Mouse (Mus musculus): ENCODE measurements around the gene Lekr1. TPM values are rescaled to one million over a fixed set of nuclear protein-coding genes. Genes with fewer than 3 reads are reported as not detected.

Lekr1 gene
- total RNA-seq, 2 experiments from 2014 or later = 0.38 to 0.92 TPM

DNA sequence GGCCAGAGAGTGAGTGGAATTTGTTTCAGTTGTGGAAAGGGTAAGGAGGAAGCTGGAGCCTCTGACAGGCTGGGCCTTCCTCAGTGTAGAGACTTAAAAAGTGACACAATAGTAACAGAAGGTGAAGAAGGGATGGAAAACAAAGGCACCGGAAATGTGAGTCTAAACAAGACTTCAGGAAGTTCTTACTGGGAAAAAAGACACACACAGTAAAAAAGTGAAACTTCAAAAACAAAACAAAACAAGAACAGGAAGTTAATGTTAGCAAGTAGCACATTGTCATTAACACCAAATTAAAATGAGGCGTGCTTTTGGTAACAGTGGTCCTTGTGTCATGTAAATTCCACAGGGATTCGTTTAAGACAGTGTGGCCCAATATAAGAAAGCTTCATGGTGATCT, 158.9 kb downstream of the Lekr1 start:
- intact Hi-C loops (cut with DNase I; ENCODE audit: low total_unique reads) = no loop called here

DNA sequence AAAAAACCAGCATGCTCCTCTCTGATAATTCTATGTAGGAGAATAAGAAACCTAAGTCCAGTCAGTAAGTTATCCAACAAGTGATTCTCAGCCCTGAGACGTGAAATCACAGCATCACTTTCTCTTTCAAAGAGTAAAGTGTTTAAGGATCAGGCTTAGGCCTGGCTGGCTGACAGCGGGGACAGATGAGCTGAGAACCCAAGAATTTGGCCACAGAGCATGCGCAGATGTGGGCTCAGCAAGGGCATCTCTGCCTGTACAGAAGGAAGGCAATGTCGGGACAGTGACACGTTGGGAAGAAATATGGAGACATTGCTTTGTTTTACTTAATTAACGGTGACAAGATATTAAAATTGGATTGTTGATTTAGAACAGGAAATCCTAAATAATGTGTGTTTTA, 160.7 kb downstream of the Lekr1 start:
- DNase-seq = no peak
- intact Hi-C loops (cut with DNase I; ENCODE audit: low total_unique reads) = no loop called here

More for the DNA sequence above, 158.9 kb downstream of the Lekr1 start:
- no peak for DNase-seq

DNA sequence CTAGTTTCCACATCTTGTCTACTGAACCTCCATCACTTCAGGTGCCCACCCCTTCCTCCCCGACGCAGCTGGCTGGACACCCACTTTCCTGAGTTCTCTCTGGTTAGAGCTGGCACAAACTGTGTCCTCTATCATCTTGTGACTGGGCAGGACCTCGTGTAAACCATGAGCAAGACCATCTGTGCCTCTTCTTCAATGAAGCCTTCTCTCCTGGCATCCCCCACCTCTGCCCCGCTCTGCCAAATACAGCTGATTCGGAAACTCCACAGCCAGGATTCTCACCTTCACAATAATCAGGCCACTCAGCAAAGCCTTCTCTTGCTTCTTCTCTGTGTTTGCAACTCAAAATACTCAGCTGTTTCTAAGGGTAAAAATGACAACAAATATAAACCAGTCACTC, 161.4 kb downstream of the Lekr1 start:
- intact Hi-C loops (cut with DNase I; ENCODE audit: low total_unique reads) = no loop called here
- no peak for DNase-seq

DNA sequence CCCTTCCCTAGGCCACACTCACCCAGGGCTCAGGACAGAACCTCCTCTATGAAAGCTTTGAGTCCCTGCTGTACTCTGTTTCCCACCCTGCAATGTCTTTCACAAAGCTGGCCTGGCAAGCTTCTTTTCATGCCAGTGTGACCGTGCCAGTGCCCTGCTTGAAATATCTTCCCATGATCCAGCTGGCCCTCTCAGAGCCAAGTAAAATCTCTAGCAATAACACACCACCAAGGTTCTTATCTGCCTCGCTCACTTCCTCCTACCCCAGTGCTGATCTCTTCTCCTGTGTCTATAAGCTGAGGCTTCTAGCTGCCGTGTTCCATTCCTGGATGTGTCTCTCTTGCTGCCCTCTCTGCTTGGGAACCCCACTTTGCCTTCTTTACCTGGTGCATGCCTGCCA, 162.0 kb downstream of the Lekr1 start:
- intact Hi-C loops (cut with DNase I; ENCODE audit: low total_unique reads) = no loop called here
- no peak for DNase-seq

DNA sequence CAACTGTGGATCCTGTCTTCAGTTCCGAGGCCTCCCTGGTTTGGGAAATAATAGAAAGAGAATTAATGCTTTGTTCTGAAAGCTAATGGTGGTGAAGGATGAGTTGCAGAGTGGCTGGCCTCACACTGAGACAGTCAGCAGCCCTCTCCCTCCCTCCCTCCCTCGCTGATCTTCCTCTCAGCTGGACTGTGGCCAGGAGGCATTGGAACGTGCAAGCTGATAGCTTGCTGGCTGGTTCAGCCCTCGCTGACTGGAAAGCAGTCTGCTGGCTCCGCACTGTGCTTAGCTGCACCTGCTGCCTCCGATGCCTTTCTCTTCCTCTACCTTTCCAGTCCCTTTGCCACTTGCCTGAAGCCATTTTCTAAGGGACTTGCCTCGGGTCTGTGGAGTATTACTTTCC, 163.2 kb downstream of the Lekr1 start:
- intact Hi-C loops (cut with DNase I; ENCODE audit: low total_unique reads) = no loop called here
- peak; percentile 91 for DNase-seq

DNA sequence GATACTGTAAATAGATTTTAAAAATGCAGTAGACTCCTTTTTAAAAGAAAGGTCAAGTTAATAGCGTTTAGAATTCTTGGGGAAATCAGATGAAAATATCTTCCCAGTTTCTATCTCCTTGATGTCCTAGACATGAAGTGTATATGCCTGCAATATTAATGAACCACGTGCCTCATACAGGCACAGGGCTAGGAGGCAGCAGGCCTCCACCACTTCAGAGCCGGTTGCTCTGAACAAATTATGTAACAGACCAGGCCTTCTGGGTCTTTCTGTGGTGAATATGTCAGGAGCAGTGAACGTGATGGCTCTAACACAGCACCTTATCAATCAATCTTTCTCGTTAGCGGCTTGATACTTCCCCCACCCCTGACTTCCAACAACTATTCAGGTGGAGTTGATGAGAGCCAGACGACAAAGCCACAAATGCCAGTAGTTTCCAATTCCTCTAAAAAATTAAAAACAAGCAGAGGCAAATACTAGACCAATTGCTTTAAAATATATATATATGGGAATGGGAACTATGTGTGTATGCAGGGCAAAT, 164.0 kb downstream of the Lekr1 start:
- intact Hi-C loops (cut with DNase I; ENCODE audit: low total_unique reads) = no loop called here
- DNase-seq = no peak

DNA sequence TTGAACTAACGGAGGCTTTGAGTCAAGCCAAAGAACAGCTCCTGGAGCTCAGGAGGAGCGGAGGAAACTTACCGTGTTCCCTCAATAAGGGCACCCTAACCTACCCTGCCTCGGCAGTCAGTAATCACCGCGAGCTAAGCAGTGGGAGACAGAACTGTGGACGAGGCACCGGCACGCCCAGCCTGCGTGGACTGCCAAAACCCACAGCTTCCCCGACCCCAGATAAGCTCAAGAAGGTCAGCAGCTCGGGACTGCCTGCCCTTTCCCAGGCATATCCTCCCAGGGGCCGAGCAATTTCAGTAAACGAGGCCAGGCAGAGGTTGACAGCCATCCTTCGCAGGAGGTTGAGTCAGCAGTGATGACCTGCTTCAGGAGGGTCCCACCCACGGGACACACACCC, 164.8 kb downstream of the Lekr1 start:
- DNase-seq = no peak
- intact Hi-C loops (cut with DNase I; ENCODE audit: low total_unique reads) = no loop called here

DNA sequence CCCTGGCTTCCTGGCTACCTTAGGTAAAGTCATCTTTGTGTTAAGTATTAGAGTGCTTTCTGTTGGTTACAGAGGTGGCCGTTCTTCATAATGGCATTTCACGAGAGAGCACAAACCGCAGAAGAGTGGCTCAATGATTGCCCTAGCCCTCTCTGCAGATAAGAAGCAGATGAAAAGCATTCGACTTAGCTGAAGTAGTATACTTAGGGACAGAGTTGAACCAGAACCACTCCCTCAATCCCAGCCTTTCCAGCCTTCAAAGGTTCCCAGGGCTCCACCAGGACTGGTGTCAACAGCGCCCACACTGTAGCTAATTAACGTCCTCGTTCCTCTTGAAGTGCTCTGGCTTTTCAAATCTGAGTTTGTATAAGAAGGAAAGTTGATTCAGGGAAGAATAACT, 166.4 kb downstream of the Lekr1 start:
- no peak for DNase-seq
- intact Hi-C loops (cut with DNase I; ENCODE audit: low total_unique reads) = no loop called here

DNA sequence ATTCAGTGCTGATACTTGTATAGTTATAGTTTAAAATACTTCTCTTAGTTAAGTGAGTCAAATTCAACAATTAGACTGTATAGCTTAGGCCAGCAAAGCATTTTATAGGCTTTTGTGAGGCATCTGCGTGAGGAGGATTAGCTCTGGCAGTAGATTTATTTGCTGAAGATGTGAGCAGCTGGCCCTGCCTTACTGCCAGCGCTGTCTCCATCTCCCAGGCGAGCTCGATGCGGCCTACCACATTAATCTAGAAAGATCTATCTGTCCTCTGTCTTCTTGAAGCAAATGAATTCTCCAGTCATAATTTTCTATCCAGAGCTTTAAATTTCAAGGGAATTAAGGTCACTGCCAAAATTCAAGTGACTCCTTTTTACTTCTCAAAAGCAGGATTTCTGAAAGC, 170.4 kb downstream of the Lekr1 start:
- DNase-seq = no peak
- intact Hi-C loops (cut with DNase I; ENCODE audit: low total_unique reads) = no loop called here

DNA sequence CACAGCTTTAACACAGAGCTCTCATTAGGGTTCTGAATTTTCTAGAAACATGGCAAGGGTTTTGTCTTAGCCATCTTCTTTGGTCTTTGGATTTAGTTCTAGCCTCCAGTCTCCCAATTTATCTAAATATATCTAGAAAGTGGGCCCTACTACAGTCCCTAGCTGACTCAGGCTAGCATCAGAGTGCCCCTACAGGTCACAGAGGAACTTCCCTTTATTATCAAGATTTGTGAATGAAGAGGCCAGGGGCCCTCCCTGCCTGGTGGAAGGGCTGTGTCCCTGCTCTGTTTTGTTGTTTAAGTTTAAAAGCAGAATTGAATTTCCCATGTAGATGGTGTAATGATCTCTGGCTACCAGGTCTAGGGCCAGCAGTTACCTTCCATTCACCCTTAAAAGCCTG, 173.6 kb downstream of the Lekr1 start:
- intact Hi-C loops (cut with DNase I; ENCODE audit: low total_unique reads) = no loop called here

DNA sequence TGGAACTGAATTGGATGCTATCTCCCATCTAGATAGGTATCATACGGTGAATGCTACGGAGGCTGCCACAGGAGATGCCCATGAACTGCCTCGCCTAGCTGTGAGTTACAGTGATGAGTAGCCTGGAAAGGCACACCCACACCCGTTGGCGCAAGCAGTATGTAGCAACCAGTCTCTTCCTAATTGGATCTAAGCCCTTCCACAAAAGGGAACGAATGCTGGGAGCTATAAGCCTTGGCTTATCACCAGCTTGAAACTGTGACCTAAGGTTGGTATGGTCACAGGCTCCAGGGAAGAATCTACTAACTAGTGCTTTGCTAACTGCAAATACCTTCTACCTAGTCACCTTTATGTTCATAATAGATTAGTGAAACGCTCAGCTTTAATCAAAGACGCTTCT, 175.1 kb downstream of the Lekr1 start:
- intact Hi-C loops (cut with DNase I; ENCODE audit: low total_unique reads) = no loop called here
- no peak for DNase-seq

More for the DNA sequence above, 173.6 kb downstream of the Lekr1 start:
- DNase-seq = no peak

DNA sequence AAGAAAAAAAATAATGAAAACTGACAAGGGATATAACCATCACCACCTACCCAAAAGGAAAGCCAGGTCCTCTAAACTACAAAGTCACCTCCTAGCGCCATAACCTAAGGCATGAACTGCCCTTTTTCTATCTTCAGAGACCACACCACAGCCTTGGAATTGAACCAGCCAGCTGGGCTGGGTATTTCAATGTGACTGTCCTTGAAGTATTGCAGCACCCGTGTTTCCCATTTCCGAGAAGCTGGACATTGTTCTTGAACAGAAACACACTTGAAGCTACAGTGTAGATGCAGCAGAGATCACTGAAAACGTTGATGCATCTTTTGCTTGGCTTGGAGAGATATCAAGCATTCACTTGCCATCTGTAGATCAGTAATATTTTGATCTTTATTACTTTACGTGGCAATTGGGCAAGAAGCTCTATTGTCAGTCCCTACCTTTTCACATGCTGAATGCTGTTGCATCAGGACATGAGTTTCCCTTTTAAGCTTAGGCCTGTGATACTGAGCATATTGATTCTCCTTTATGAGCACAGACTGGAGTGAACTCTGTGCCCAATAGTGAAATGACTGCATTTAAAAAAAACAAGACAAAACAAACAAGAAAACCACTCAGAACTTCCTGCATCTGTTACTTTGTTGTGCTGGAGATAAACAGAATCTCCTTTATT, 176.6 kb downstream of the Lekr1 start:
- intact Hi-C loops (cut with DNase I; ENCODE audit: low total_unique reads) = no loop called here
- DNase-seq = no peak

DNA sequence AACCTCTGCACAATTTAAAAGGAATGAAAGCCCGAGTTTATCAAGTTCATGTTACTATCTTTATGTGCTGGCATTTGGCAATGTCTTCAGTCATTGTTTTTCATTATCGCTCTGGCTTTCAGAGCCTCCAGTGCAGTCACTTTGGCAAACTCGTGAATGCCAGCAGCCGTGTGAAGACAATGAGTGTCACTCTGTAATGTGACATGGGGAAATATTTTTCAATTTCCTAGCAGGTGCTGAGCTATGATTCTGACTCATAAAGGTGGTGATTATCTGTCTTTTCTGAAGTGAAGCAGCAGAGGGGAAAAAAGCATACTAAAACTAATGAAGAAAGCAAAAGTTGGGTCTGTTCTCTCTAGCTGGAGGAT, 177.1 kb downstream of the Lekr1 start:
- intact Hi-C loops (cut with DNase I; ENCODE audit: low total_unique reads) = no loop called here

DNA sequence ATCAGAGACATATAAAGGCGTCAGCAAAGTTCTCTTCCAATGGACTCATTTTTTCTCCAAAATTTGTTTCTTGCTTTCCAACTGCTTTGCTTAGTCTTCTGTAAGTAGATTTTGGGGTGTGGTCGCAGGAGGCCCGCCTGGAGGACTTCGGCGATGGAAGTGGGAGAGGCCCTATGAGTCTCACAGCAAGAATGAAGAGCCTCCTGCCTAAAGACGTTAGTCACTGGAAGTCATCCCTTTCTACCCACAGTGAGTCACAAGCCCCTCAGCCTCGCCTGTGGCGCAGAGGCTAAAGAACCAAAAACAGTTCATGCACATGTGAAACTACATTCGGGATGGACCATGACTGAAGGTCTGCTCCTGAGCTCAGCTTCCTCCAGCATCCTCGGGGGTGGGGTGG, 178.3 kb downstream of the Lekr1 start:
- no peak for DNase-seq
- intact Hi-C loops (cut with DNase I; ENCODE audit: low total_unique reads) = no loop called here

More for the DNA sequence above, 177.1 kb downstream of the Lekr1 start:
- no peak for DNase-seq

DNA sequence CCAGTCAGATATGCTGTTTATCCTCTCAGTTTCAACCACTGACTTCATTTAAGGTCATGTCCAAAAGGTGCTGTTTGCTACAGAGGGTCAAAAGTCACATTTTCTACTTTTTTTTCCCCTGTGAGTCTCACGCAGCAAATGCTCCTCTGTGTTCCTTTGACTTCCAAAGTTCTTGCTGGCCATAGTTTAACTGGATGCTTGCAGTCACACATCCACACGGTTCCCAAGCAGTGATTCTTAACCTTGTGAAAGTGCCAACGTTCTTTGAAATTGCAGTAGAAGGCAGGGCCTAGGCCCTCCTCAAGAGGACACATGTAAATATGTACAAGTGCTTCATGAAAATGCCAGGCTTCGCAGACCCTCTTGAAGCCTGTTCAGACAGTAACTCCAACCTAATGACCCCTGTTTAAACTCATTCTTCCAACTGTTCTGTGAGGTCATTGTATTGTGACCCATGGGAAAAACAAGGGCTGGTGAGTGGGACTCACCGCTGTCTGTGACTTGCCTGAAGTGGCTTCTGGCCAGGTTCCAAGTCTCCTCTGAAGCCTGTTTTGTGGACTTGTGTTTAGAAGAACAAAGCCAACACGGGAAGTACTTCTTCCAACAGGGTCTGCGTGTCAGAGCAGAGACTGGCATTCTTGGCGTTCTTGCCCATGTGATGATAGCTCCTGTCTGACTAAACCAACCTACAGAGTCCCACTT, 179.0 kb downstream of the Lekr1 start:
- intact Hi-C loops (cut with DNase I; ENCODE audit: low total_unique reads) = no loop called here
- no peak for DNase-seq

DNA sequence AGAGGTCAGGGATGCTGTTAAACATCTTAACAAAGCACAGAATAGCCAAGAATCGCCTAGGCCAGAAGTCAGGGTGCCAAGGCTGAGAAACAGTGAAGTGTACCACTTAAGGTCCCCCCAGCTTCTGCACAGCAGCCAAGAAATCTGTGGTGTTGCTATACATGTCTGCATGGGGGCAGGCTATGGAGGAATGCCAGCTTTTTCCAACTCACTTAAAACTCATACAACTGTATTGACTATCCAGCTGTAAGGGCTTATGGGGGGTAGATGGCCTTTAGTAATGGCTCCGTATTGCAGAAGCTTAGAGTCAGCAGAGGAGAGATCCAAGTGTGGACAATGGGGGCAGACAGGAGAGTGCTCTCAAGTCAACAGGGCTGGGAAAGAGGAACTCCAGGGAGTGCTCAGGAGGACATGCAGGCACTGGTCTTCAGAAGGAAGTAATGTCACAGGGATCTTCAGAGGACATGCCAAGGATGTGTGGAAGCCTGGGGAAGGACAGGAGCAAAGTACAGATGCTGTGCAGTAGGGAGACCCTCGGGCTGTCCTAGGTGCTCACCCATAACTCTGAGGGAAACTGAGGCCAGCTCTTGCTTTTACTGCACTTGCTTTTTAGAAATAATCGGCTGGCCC, 181.2 kb downstream of the Lekr1 start:
- DNase-seq = no peak
- intact Hi-C loops (cut with DNase I; ENCODE audit: low total_unique reads) = no loop called here

DNA sequence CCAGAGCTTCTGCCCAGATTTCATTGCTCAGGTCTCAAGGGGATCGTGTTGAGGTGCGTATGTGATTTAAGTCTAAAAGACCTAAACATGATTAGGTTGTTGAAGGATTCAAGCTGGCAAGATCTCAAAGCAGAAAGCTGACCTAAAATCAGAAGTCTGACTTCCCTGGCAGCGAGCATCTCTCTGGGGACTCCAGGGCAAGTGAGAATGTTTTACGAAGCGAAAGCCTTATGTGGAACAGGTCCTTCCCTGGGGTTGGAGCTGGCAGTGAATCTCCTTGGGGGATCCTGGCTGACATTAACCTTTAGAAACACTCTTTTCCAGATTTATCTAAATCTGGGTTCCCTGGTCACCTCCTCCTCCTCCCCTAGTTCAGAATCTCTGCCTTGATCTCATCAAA, 187.7 kb downstream of the Lekr1 start:
- intact Hi-C loops (cut with DNase I; ENCODE audit: low total_unique reads) = no loop called here
- DNase-seq = no peak

DNA sequence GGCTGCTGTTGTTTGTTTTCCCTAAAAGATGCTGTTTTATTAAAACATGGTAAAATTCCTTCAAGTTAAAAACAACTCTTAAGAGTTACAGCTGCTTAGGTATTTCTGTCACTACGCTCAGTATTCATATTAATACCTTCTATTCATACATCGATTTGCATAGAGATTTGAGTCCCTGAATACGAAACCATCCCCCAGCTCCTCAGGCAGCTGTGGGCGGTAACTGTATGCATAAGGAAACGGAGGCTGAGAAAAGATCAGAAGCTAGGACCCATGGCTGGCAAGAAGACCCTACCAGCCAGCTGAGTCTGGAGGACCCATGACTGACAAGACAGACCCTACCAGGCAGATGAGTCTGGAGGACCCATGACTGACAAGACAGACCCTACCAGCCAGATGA, 189.5 kb downstream of the Lekr1 start:
- intact Hi-C loops (cut with DNase I; ENCODE audit: low total_unique reads) = no loop called here
- no peak for DNase-seq

DNA sequence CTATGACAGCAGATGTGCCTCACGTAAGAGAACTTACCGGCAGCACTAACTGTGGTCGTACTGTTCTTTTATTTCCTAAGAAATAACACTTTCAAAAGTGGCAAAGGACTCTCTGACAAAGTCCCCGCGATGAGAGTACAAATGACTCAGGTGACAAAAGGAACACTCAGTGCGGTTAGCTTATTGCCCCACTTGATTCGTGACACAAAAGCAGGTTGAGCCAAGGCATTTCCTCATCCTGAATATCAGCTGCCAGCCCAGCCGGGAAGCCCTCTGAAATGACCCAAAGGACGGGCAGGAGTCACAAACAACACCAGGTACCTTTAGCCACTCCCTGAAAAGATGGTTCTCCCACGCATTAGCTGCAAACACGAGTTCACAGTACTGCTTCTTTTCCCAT, 192.1 kb downstream of the Lekr1 start:
- intact Hi-C loops (cut with DNase I; ENCODE audit: low total_unique reads) = no loop called here
- no peak for DNase-seq

DNA sequence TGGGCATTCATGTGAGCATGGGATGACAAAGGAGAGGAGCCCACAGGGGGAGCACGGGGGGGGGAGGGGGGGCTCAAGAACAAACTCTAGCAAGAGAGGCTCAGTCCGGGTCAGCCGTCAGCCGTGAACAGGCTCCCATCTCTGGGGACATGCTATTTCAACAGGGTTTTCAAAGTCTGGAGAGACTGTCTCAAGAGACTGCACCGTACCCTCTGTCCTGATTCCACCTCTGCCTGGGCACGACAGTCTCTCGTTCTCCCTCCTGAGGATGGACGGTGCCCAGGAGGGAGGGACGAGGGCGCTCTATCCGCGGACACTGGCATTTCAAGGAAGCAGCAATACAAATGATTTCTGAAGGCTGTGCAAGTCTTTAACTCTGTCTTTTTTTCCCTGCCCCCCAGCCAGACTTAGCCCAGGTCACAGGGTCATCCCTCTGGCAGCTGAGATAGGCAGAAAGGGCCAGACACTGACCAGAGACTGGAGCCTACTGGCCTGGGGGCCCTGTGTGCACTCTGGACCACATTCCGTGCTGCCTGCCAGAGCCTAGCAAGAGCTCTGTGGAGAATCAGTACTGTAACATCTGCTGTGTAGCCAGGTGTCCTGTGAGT, 192.8 kb downstream of the Lekr1 start:
- peak; percentile 25 for DNase-seq
- intact Hi-C loops (cut with DNase I; ENCODE audit: low total_unique reads) = no loop called here
